Mouse (Mus musculus) ovary, postnatal 14 days (tissue): ENCODE results near the gene Mapk1ip1l.
"Not testable (repeated sequence)": the region's sequence is repeated elsewhere in the genome, so short reads cannot be mapped to it uniquely, and the experiment has no call there.

Source experiments
- DNase-seq: peaks from one replicate; pipeline ENCODE4 v3.0.0; 2022; ENCODE audit warnings: low spot score

Mapk1ip1l gene

GRCm38 (mm10) chr14:47304814-47305405, 6.8 kb downstream of the Mapk1ip1l start:
- no peak for DNase-seq

- no peak for DNase-seq
Measured at GRCm38 (mm10) chr14:47305933-47306332, 7.9 kb downstream of the Mapk1ip1l start.

GRCm38 (mm10) chr14:47307669-47308068, 9.6 kb downstream of the Mapk1ip1l start:
- no peak for DNase-seq

GRCm38 (mm10) chr14:47309061-47309460, 11.0 kb downstream of the Mapk1ip1l start:
- no peak for DNase-seq

GRCm38 (mm10) chr14:47310342-47311181, 12.5 kb downstream of the Mapk1ip1l start:
- no peak for DNase-seq

GRCm38 (mm10) chr14:47319362-47319761, 21.3 kb downstream of the Mapk1ip1l start:
- DNase-seq: no peak

GRCm38 (mm10) chr14:47321581-47321980, 23.5 kb downstream of the Mapk1ip1l start:
- DNase-seq: not testable (repeated sequence)

GRCm38 (mm10) chr14:47325965-47326761, 28.1 kb downstream of the Mapk1ip1l start:
- DNase-seq: no peak

GRCm38 (mm10) chr14:47327347-47327746, 29.3 kb downstream of the Mapk1ip1l start:
- no peak for DNase-seq

- no peak for DNase-seq
Measured at GRCm38 (mm10) chr14:47331920-47332319, 33.9 kb downstream of the Mapk1ip1l start.

- peak; percentile 55 for DNase-seq
Measured at GRCm38 (mm10) chr14:47334819-47335218, 36.8 kb downstream of the Mapk1ip1l start.

- DNase-seq: no peak
Measured at GRCm38 (mm10) chr14:47335300-47335699, 37.2 kb downstream of the Mapk1ip1l start.

- no peak for DNase-seq
Measured at GRCm38 (mm10) chr14:47340231-47340925, 42.3 kb downstream of the Mapk1ip1l start.

- DNase-seq: no peak
Measured at GRCm38 (mm10) chr14:47341811-47342291, 43.8 kb downstream of the Mapk1ip1l start.

GRCm38 (mm10) chr14:47346715-47347114, 48.6 kb downstream of the Mapk1ip1l start:
- DNase-seq: no peak

GRCm38 (mm10) chr14:47350974-47351373, 52.9 kb downstream of the Mapk1ip1l start:
- DNase-seq: no peak

GRCm38 (mm10) chr14:47352272-47352671, 54.2 kb downstream of the Mapk1ip1l start:
- no peak for DNase-seq

GRCm38 (mm10) chr14:47353240-47353639, 55.2 kb downstream of the Mapk1ip1l start:
- DNase-seq: no peak

- DNase-seq: no peak
Measured at GRCm38 (mm10) chr14:47354111-47354577, 56.1 kb downstream of the Mapk1ip1l start.

- no peak for DNase-seq
Measured at GRCm38 (mm10) chr14:47354948-47355347, 56.9 kb downstream of the Mapk1ip1l start.

- DNase-seq: no peak
Measured at GRCm38 (mm10) chr14:47356622-47357021, 58.6 kb downstream of the Mapk1ip1l start.

GRCm38 (mm10) chr14:47359610-47360009, 61.5 kb downstream of the Mapk1ip1l start:
- DNase-seq: no peak
